ENCODE assay signal across 8 mouse cellular contexts in genomic region chr10:126981746-126982145, GRCm38 (mm10). TPM values are rescaled to one million over a fixed set of nuclear protein-coding genes. Genes with fewer than 3 reads are reported as not detected.
A peak's percentile ranks its signal among the peaks of the same experiment; 100 is the strongest.
DNase-seq lines count a peak whose midpoint lies in the region; ATAC-seq and TF ChIP-seq lines count a peak whose summit lies in the region.

No protein-coding gene starts in this region.

- H3K4me3 ChIP-seq in layer of hippocampus, adult 2 months, result peak overlapping the region; percentile 93
- H3K4me3 ChIP-seq in embryonic fibroblast, embryonic 13.5 days (ENCODE audit: insufficient read depth, low read length), result peak overlapping the region; percentile 91
- H3K4me3 ChIP-seq in intestine, embryonic 14.5 days (ENCODE audit: low read depth, low read length), result peak overlapping the region; percentile 95
- no peak overlapping the region for H3K4me3 ChIP-seq in neural tube, embryonic 12.5 days

- ATAC-seq in intestine, embryonic 14.5 days (replicated peaks; ENCODE audit: low FRiP score, low TSS enrichment, low read depth), result no peak
- ATAC-seq in neural tube, embryonic 12.5 days (ENCODE audit: low FRiP score, low read depth), result no peak

- DNase-seq in layer of hippocampus, adult 2 months (ENCODE audit: low spot score in 2 of 2), result no peak
- DNase-seq in layer of hippocampus, adult 11-12 months (ENCODE audit: low spot score), result no peak
- no peak for DNase-seq in intestine, embryonic 14.5 days (ENCODE audit: low spot score)
- DNase-seq in ovary, adult 18-20 months (ENCODE audit: low spot score), result no peak
- no peak for DNase-seq in cerebellum, postnatal 14 days
- no peak for DNase-seq in spleen, adult 18-20 months

- peak; percentile 81 for TF ChIP-seq POLR2A in embryonic fibroblast, embryonic 13.5 days (IDR thresholded peaks at IDR 0.05; ENCODE audit: low read depth, low read length)

- no peak overlapping the region for H3K9ac ChIP-seq in intestine, embryonic 14.5 days (ENCODE audit: low read length)
- no peak overlapping the region for H3K9ac ChIP-seq in neural tube, embryonic 12.5 days

- H3K27me3 ChIP-seq in intestine, embryonic 14.5 days (replicated peaks; ENCODE audit: control insufficient read depth, insufficient read depth, low read length), result no peaks in the 10 kb centered on the region
- no peaks in the 10 kb centered on the region for H3K27me3 ChIP-seq in neural tube, embryonic 12.5 days (replicated peaks)

- WGBS in intestine, embryonic 14.5 days, result 48% methylated on average over 3 of the region's 3 CpGs
- WGBS in neural tube, embryonic 12.5 days, result 73% methylated on average over 3 of the region's 3 CpGs

- TF ChIP-seq CTCF in layer of hippocampus, adult 2 months (conservative IDR thresholded peaks at IDR 0.05), result no peak
- no peak for TF ChIP-seq CTCF in embryonic fibroblast, embryonic 13.5 days (IDR thresholded peaks at IDR 0.05; ENCODE audit: borderline replicate concordance, insufficient read depth, low read length)

- peak overlapping the region; percentile 95 for H3K4me2 ChIP-seq in intestine, embryonic 14.5 days (ENCODE audit: low read length)
- H3K4me2 ChIP-seq in neural tube, embryonic 12.5 days (replicated peaks), result peak overlapping the region; percentile 93

- H3K9me3 ChIP-seq in intestine, embryonic 14.5 days (ENCODE audit: control insufficient read depth, low read length), result no peaks in the 10 kb centered on the region
- no peaks in the 10 kb centered on the region for H3K9me3 ChIP-seq in neural tube, embryonic 12.5 days

- H3K27ac ChIP-seq in layer of hippocampus, adult 2 months, result peak overlapping the region; percentile 100
- H3K27ac ChIP-seq in embryonic fibroblast, embryonic 13.5 days (ENCODE audit: insufficient read depth, low read length), result peak overlapping the region; percentile 88; the same call in 1 of the 2 replicates
- no peak overlapping the region for H3K27ac ChIP-seq in intestine, embryonic 14.5 days (ENCODE audit: low read depth)
- no peak overlapping the region for H3K27ac ChIP-seq in neural tube, embryonic 12.5 days

- peaks cover 9% of the 10 kb centered on the region; the same call in 1 of the 2 replicates for H3K36me3 ChIP-seq in intestine, embryonic 14.5 days (ENCODE audit: control insufficient read depth, insufficient read depth, low read length)
- peaks cover 4% of the 10 kb centered on the region for H3K36me3 ChIP-seq in neural tube, embryonic 12.5 days

- H3K4me1 ChIP-seq in embryonic fibroblast, embryonic 13.5 days (ENCODE audit: control insufficient read depth, insufficient read depth, low read length), result peaks cover 27% of the 10 kb centered on the region
- peaks cover 73% of the 10 kb centered on the region for H3K4me1 ChIP-seq in intestine, embryonic 14.5 days (replicated peaks; ENCODE audit: control insufficient read depth, insufficient read depth, low read length)
- H3K4me1 ChIP-seq in neural tube, embryonic 12.5 days, result peaks cover 67% of the 10 kb centered on the region

RNA-seq across cellular contexts. Expression of gene Ctdsp2, which starts 3.2 kb away (rescaled TPM):
- 100 to 1,000 TPM; 106 to 116 TPM for total RNA-seq in layer of hippocampus, adult 2 months (2021)
- 152 and 208 TPM in 2 replicates for polyA plus RNA-seq in embryonic fibroblast, embryonic 13.5 days (2011; ENCODE audit: insufficient read length, low read depth, missing spikeins)
- polyA plus RNA-seq in intestine, embryonic 14.5 days (2014; fragmentation: Nextera tagmentation; extraction: Ambion mirVana), result 99.2 and 101 TPM in 2 replicates
- 39.4 and 42.6 TPM in 2 replicates for polyA plus RNA-seq in neural tube, embryonic 12.5 days (2016; fragmentation: Nextera tagmentation; extraction: Ambion mirVana)

RNA-seq across cellular contexts. Expression of gene Avil, which starts 18.8 kb away (rescaled TPM):
- total RNA-seq in layer of hippocampus, adult 2 months (2021), result under 1 TPM; 0.32 to 0.87 TPM
- 0.57 and 1.5 TPM in 2 replicates for polyA plus RNA-seq in embryonic fibroblast, embryonic 13.5 days (2011; ENCODE audit: insufficient read length, low read depth, missing spikeins)
- 0.22 TPM in 2 replicates for polyA plus RNA-seq in intestine, embryonic 14.5 days (2014; fragmentation: Nextera tagmentation; extraction: Ambion mirVana)
- 5.2 and 10.0 TPM in 2 replicates for polyA plus RNA-seq in neural tube, embryonic 12.5 days (2016; fragmentation: Nextera tagmentation; extraction: Ambion mirVana)

RNA-seq across cellular contexts. Expression of gene Tsfm, which starts 48.9 kb away (rescaled TPM):
- total RNA-seq in layer of hippocampus, adult 2 months (2021), result 10 to 100 TPM; 29.7 to 30.1 TPM
- 25.4 and 28.6 TPM in 2 replicates for polyA plus RNA-seq in embryonic fibroblast, embryonic 13.5 days (2011; ENCODE audit: insufficient read length, low read depth, missing spikeins)
- polyA plus RNA-seq in intestine, embryonic 14.5 days (2014; fragmentation: Nextera tagmentation; extraction: Ambion mirVana), result 86.1 and 86.3 TPM in 2 replicates
- 70.7 and 70.9 TPM in 2 replicates for polyA plus RNA-seq in neural tube, embryonic 12.5 days (2016; fragmentation: Nextera tagmentation; extraction: Ambion mirVana)

RNA-seq across cellular contexts. Expression of gene Mettl1, which starts 59.5 kb away (rescaled TPM):
- total RNA-seq in layer of hippocampus, adult 2 months (2021), result 10 to 100 TPM; 12.7 to 14.0 TPM
- 21.8 and 24.3 TPM in 2 replicates for polyA plus RNA-seq in embryonic fibroblast, embryonic 13.5 days (2011; ENCODE audit: insufficient read length, low read depth, missing spikeins)
- 60.8 and 65.2 TPM in 2 replicates for polyA plus RNA-seq in intestine, embryonic 14.5 days (2014; fragmentation: Nextera tagmentation; extraction: Ambion mirVana)
- polyA plus RNA-seq in neural tube, embryonic 12.5 days (2016; fragmentation: Nextera tagmentation; extraction: Ambion mirVana), result 31.5 and 32.5 TPM in 2 replicates

RNA-seq across cellular contexts. Expression of gene Eef1akmt3, which starts 59.6 kb away (rescaled TPM):
- under 1 TPM; 0.12 to 0.20 TPM for total RNA-seq in layer of hippocampus, adult 2 months (2021)
- polyA plus RNA-seq in embryonic fibroblast, embryonic 13.5 days (2011; ENCODE audit: insufficient read length, low read depth, missing spikeins), result 2.2 and 3.7 TPM in 2 replicates
- polyA plus RNA-seq in intestine, embryonic 14.5 days (2014; fragmentation: Nextera tagmentation; extraction: Ambion mirVana), result 0.31 and 0.50 TPM in 2 replicates
- polyA plus RNA-seq in neural tube, embryonic 12.5 days (2016; fragmentation: Nextera tagmentation; extraction: Ambion mirVana), result 0.15 and 0.17 TPM in 2 replicates

Comparison
In these comparisons a context has a peak if more than half of its experiments do, and no peak if none do; other contexts are left out.
1. H3K27ac ChIP-seq: peak in layer of hippocampus, adult 2 months (single experiment) and embryonic fibroblast, embryonic 13.5 days (single experiment); none in intestine, embryonic 14.5 days (single experiment) and neural tube, embryonic 12.5 days (single experiment).